Mouse (Mus musculus) heart, embryonic 12.5 days (tissue): ENCODE measurements around the gene Nrp2. TPM values are rescaled to one million over a fixed set of nuclear protein-coding genes. Genes with fewer than 3 reads are reported as not detected.
A peak's percentile ranks its signal among the peaks of the same experiment; 100 is the strongest.

Source experiments
- ATAC-seq: fragments of 200-750 bp; cut with Nextera tagmentation; 2 replicates; pipeline ENCODE4 v1.8.0; 2017; ENCODE audit warnings: moderate TSS enrichment, moderate library complexity; ENCODE audit not compliant: insufficient number of reproducible peaks, low FRiP score
- H3K27ac ChIP-seq: fragments of 300-500 bp; sonication (generic); 2 replicates; pipeline ENCODE4 v1.5.1; 2016; ENCODE audit warnings: mild to moderate bottlenecking, moderate library complexity; ENCODE audit not compliant: poor library complexity, severe bottlenecking
- H3K27me3 ChIP-seq: fragments of 300-500 bp; sonication (generic); replicated peaks from 2 replicates; pipeline ENCODE4 v1.6.1; 2016; ENCODE audit warnings: mild to moderate bottlenecking, moderate library complexity
- H3K36me3 ChIP-seq: fragments of 300-500 bp; sonication (generic); 2 replicates; pipeline ENCODE4 v1.6.1; 2016; ENCODE audit warnings: mild to moderate bottlenecking, moderate library complexity
- H3K4me1 ChIP-seq: fragments of 300-500 bp; sonication (generic); replicated peaks from 2 replicates; pipeline ENCODE4 v1.6.1; 2016; ENCODE audit warnings: mild to moderate bottlenecking
- H3K4me2 ChIP-seq: fragments of 300-500 bp; sonication (generic); 2 replicates; pipeline ENCODE4 v1.6.1; 2016; ENCODE audit warnings: mild to moderate bottlenecking, moderate library complexity
- H3K4me3 ChIP-seq: fragments of 300-500 bp; sonication (generic); 2 replicates; pipeline ENCODE4 v1.5.1; 2016; ENCODE audit warnings: mild to moderate bottlenecking
- H3K9ac ChIP-seq: fragments of 300-500 bp; sonication (generic); 2 replicates; pipeline ENCODE4 v1.6.1; 2016; ENCODE audit warnings: mild to moderate bottlenecking, moderate library complexity
- H3K9me3 ChIP-seq: fragments of 300-500 bp; sonication (generic); replicated peaks from 2 replicates; pipeline ENCODE4 v1.6.1; 2016; ENCODE audit warnings: mild to moderate bottlenecking, moderate library complexity
- WGBS: fragments of 180-500 bp; shearing (Covaris S2); methylation state at CpG from one replicate; pipeline ENCODE4 v1.1.7; 2016; 5-methylcytosine and 5-hydroxymethylcytosine counted together
- polyA plus RNA-seq: library from polyadenylated mRNA; unstranded; fragments of >200 nt; fragmentation: Nextera tagmentation; extraction: Ambion mirVana; gene quantifications from 2 replicates; pipeline ENCODE4 v1.2.1, GENCODE M21; 2016

The Nrp2 gene
- polyA plus RNA-seq, 1 experiment from 2014 or later: 6.2 TPM

- ATAC-seq: no peak
- 74% methylated on average over 8 of the region's 8 CpGs for WGBS
Observed at GRCm38 (mm10) chr1:62687511-62687910, 15.6 kb upstream of the Nrp2 start.

GRCm38 (mm10) chr1:62691175-62691574 is 11.9 kb upstream of the Nrp2 start:
- Histone ChIP-seq H3K4me3 (no peak overlapping the region), H3K4me1 (0 out of 2 replicates have a peak, but pooled peaks cover under 1% of the 10 kb centered on the region), H3K27ac (no peak overlapping the region), H3K36me3 (no peaks in the 10 kb centered on the region), H3K4me2 (no peak overlapping the region), H3K9ac (no peak overlapping the region), H3K9me3 (no peaks in the 10 kb centered on the region), H3K27me3 (no peaks in the 10 kb centered on the region)
- 82% methylated on average over 6 of the region's 6 CpGs for WGBS
- no peak for ATAC-seq

More at GRCm38 (mm10) chr1:62687511-62687910, 15.6 kb upstream of the Nrp2 start:
- no peak overlapping the region for H3K27ac ChIP-seq
- H3K9ac ChIP-seq: no peak overlapping the region
- H3K9me3 ChIP-seq: no peaks in the 10 kb centered on the region
- no peaks in the 10 kb centered on the region for H3K36me3 ChIP-seq
- no peaks in the 10 kb centered on the region for H3K4me1 ChIP-seq
- no peak overlapping the region for H3K4me2 ChIP-seq
- no peak overlapping the region for H3K4me3 ChIP-seq
- no peaks in the 10 kb centered on the region for H3K27me3 ChIP-seq

GRCm38 (mm10) chr1:62696312-62696982 is 6.6 kb upstream of the Nrp2 start:
- H3K36me3 ChIP-seq: no peaks in the 10 kb centered on the region
- WGBS: 49% methylated on average over 6 of the region's 6 CpGs
- H3K9me3 ChIP-seq: no peaks in the 10 kb centered on the region
- H3K27me3 ChIP-seq: no peaks in the 10 kb centered on the region
- no peak overlapping the region for H3K27ac ChIP-seq
- no peak overlapping the region for H3K4me3 ChIP-seq
- peak overlapping the region; percentile 40 for H3K4me2 ChIP-seq
- ATAC-seq: no peak
- peaks cover 8% of the 10 kb centered on the region for H3K4me1 ChIP-seq
- H3K9ac ChIP-seq: no peak overlapping the region

GRCm38 (mm10) chr1:62696983-62697341 is 6.1 kb upstream of the Nrp2 start:
- 10% methylated on average over 9 of the region's 9 CpGs for WGBS
- Histone ChIP-seq H3K4me3 (no peak overlapping the region), H3K36me3 (no peaks in the 10 kb centered on the region), H3K4me1 (peaks cover 8% of the 10 kb centered on the region), H3K9ac (no peak overlapping the region), H3K27ac (no peak overlapping the region), H3K27me3 (no peaks in the 10 kb centered on the region; the same call in 1 of the 2 replicates), H3K4me2 (peak overlapping the region; percentile 40), H3K9me3 (no peaks in the 10 kb centered on the region)
- no peak for ATAC-seq

GRCm38 (mm10) chr1:62697353-62697752 is 5.7 kb upstream of the Nrp2 start:
- Histone ChIP-seq H3K27ac (no peak overlapping the region), H3K9me3 (no peaks in the 10 kb centered on the region), H3K27me3 (no peaks in the 10 kb centered on the region; the same call in 1 of the 2 replicates), H3K4me1 (peaks cover 8% of the 10 kb centered on the region), H3K36me3 (no peaks in the 10 kb centered on the region), H3K4me2 (peak overlapping the region; percentile 40; the same call in 1 of the 2 replicates), H3K4me3 (no peak overlapping the region), H3K9ac (no peak overlapping the region)
- WGBS: 47% methylated on average over 3 of the region's 3 CpGs
- no peak for ATAC-seq

GRCm38 (mm10) chr1:62699801-62700200 is 3.3 kb upstream of the Nrp2 start:
- Histone ChIP-seq H3K9ac (no peak overlapping the region), H3K36me3 (no peaks in the 10 kb centered on the region), H3K9me3 (no peaks in the 10 kb centered on the region), H3K27ac (no peak overlapping the region), H3K4me3 (no peak overlapping the region), H3K27me3 (peaks cover 3% of the 10 kb centered on the region; the same call in 1 of the 2 replicates), H3K4me1 (peaks cover 12% of the 10 kb centered on the region), H3K4me2 (no peak overlapping the region)
- ATAC-seq: no peak
- 79% methylated on average over 4 of the region's 4 CpGs for WGBS

GRCm38 (mm10) chr1:62701065-62701921 is 1.8 kb upstream of the Nrp2 start:
- Histone ChIP-seq H3K4me2 (no peak overlapping the region; the same call in 1 of the 2 replicates), H3K4me1 (peaks cover 21% of the 10 kb centered on the region), H3K4me3 (no peak overlapping the region), H3K9ac (no peak overlapping the region), H3K36me3 (no peaks in the 10 kb centered on the region), H3K9me3 (no peaks in the 10 kb centered on the region), H3K27ac (no peak overlapping the region), H3K27me3 (peaks cover 11% of the 10 kb centered on the region)
- peak; percentile 28; the same call in 1 of the 2 replicates for ATAC-seq
- WGBS: 35% methylated on average over 10 of the region's 10 CpGs

- no peaks in the 10 kb centered on the region for H3K36me3 ChIP-seq
- H3K4me3 ChIP-seq: peak overlapping the region; percentile 70
- WGBS: under 1% methylated on average over 23 of the region's 25 CpGs
- no peaks in the 10 kb centered on the region for H3K9me3 ChIP-seq
- peaks cover 19% of the 10 kb centered on the region for H3K4me1 ChIP-seq
- no peak overlapping the region for H3K27ac ChIP-seq
- peak overlapping the region; percentile 77 for H3K9ac ChIP-seq
- H3K27me3 ChIP-seq: peaks cover 11% of the 10 kb centered on the region
- H3K4me2 ChIP-seq: peak overlapping the region; percentile 96
- no peak for ATAC-seq
Observed at GRCm38 (mm10) chr1:62702743-62703142, 342 bp upstream of the Nrp2 start.

- H3K4me3 ChIP-seq: peak overlapping the region; percentile 70
- WGBS: 7% methylated on average over 9 of the region's 9 CpGs
- no peaks in the 10 kb centered on the region for H3K9me3 ChIP-seq
- peaks cover 31% of the 10 kb centered on the region for H3K4me1 ChIP-seq
- H3K9ac ChIP-seq: peak overlapping the region; percentile 77; the same call in 1 of the 2 replicates
- H3K27me3 ChIP-seq: peaks cover 19% of the 10 kb centered on the region
- ATAC-seq: no peak
- H3K27ac ChIP-seq: no peak overlapping the region
- H3K4me2 ChIP-seq: peak overlapping the region; percentile 99
- no peaks in the 10 kb centered on the region for H3K36me3 ChIP-seq
Observed at GRCm38 (mm10) chr1:62704117-62704888, 1.2 kb downstream of the Nrp2 start.

- WGBS: 10% methylated on average over 16 of the region's 16 CpGs
- H3K4me2 ChIP-seq: peak overlapping the region; percentile 99
- H3K4me3 ChIP-seq: peak overlapping the region; percentile 70
- no peaks in the 10 kb centered on the region for H3K36me3 ChIP-seq
- peaks cover 33% of the 10 kb centered on the region for H3K4me1 ChIP-seq
- H3K9me3 ChIP-seq: no peaks in the 10 kb centered on the region
- no peak overlapping the region for H3K27ac ChIP-seq
- H3K9ac ChIP-seq: peak overlapping the region; percentile 74; the same call in 1 of the 2 replicates
- peaks cover 19% of the 10 kb centered on the region for H3K27me3 ChIP-seq
- ATAC-seq: no peak
Observed at GRCm38 (mm10) chr1:62704889-62705516, 1.9 kb downstream of the Nrp2 start.
